Mouse (Mus musculus) CH12.LX (cell line): ENCODE results near the gene Inpp1. TPM values are rescaled to one million over a fixed set of nuclear protein-coding genes. Genes with fewer than 3 reads are reported as not detected.

ENCODE experiments used
- DNase-seq: peaks from one replicate; pipeline ENCODE4 v3.0.0-alpha.2; 2013; ENCODE audit errors: extremely low read depth
- H3K27ac ChIP-seq: 2 replicates; pipeline ENCODE4 v1.5.1; 2012; ENCODE audit warnings: low read depth, mild to moderate bottlenecking, control low read depth, moderate library complexity; ENCODE audit not compliant: insufficient read depth
- H3K27me3 ChIP-seq: replicated peaks from 2 replicates; pipeline ENCODE3; 2012; ENCODE audit warnings: inconsistent platforms
- H3K36me3 ChIP-seq, 2 experiments: replicated peaks in 1 of 2; 2 replicates each; pipeline versions ENCODE3 to v1.6.1; 2012; ENCODE audit warnings: inconsistent platforms in 1 of 2, low read length in 1 of 2, mild to moderate bottlenecking in 1 of 2, mixed read lengths in 1 of 2, moderate library complexity in 1 of 2; ENCODE audit not compliant: control insufficient read depth in 1 of 2, insufficient read depth in 1 of 2
- H3K4me1 ChIP-seq, 2 experiments: 2 replicates each; pipeline ENCODE4 v1.6.1; 2012; ENCODE audit warnings: inconsistent platforms in 1 of 2, moderate library complexity in 1 of 2; ENCODE audit not compliant: insufficient read depth in 2 of 2, control insufficient read depth in 1 of 2
- H3K4me2 ChIP-seq: 2 replicates; pipeline ENCODE4 v1.6.1; 2012; ENCODE audit warnings: low read depth, mild to moderate bottlenecking, control low read depth; ENCODE audit not compliant: poor library complexity, insufficient read depth, severe bottlenecking
- H3K4me3 ChIP-seq, 3 experiments: fragments of 150-350 bp in 1 of 3; sonication (generic) in 1 of 3; replicated peaks in 1 of 3; 2 replicates each; pipeline versions ENCODE3 to v1.5.1; 2011 to 2012; ENCODE audit warnings: low read depth in 2 of 3, low read length in 2 of 3, mild to moderate bottlenecking in 2 of 3, moderate library complexity in 2 of 3, control low read depth in 1 of 3, improper control_type of control experiment in 1 of 3, inconsistent platforms in 1 of 3, mixed read lengths in 1 of 3; ENCODE audit not compliant: poor library complexity in 1 of 3
- H3K79me2 ChIP-seq: replicated peaks from 2 replicates; pipeline ENCODE4 v1.6.1; 2012; ENCODE audit warnings: mild to moderate bottlenecking, moderate library complexity; ENCODE audit not compliant: control insufficient read depth, poor library complexity, insufficient read depth, severe bottlenecking; ENCODE audit errors: extremely low read depth
- H3K9ac ChIP-seq: 2 replicates; pipeline ENCODE4 v1.6.1; 2012; ENCODE audit warnings: low read depth, mild to moderate bottlenecking, control low read depth, moderate library complexity; ENCODE audit not compliant: insufficient read depth
- H3K9me3 ChIP-seq: replicated peaks from 2 replicates; pipeline ENCODE3; 2012; ENCODE audit warnings: low read length, inconsistent platforms, mixed read lengths
- BHLHE40 ChIP-seq: IDR thresholded peaks from 2 replicates; pipeline ENCODE4 v1.6.1; 2011; ENCODE audit warnings: mild to moderate bottlenecking, low read depth, low read length, improper control_type of control experiment
- CHD1 ChIP-seq: IDR thresholded peaks from 2 replicates; pipeline ENCODE4 v1.6.1; 2012; ENCODE audit warnings: low read depth, low read length, improper control_type of control experiment, inconsistent platforms
- GABPA ChIP-seq: IDR thresholded peaks from 2 replicates; pipeline ENCODE4 v1.6.1; 2012; ENCODE audit warnings: low read depth, low read length, improper control_type of control experiment, inconsistent platforms; ENCODE audit not compliant: insufficient replicate concordance
- JUND ChIP-seq: conservative IDR thresholded peaks from 2 replicates; pipeline ENCODE4 v1.6.1; 2011; ENCODE audit warnings: low read depth, low read length, improper control_type of control experiment
- KAT2A ChIP-seq: IDR thresholded peaks from 2 replicates; pipeline ENCODE4 v1.6.1; 2012; ENCODE audit warnings: low read length, improper control_type of control experiment, inconsistent platforms; ENCODE audit not compliant: insufficient replicate concordance
- MEF2A ChIP-seq: IDR thresholded peaks from 2 replicates; pipeline ENCODE4 v1.6.1; 2014; ENCODE audit warnings: low read depth, mild to moderate bottlenecking, inconsistent platforms, low read length, improper control_type of control experiment, borderline replicate concordance
- NELFE ChIP-seq: IDR thresholded peaks from 2 replicates; pipeline ENCODE4 v1.6.1; 2011; ENCODE audit warnings: low read depth, low read length, improper control_type of control experiment
- NRF1 ChIP-seq: IDR thresholded peaks from 2 replicates; pipeline ENCODE4 v1.6.1; 2014; ENCODE audit warnings: low read depth, mild to moderate bottlenecking, inconsistent platforms, low read length, improper control_type of control experiment, moderate library complexity
- PAX5 ChIP-seq: IDR thresholded peaks from 2 replicates; pipeline ENCODE4 v1.6.1; 2012; ENCODE audit warnings: low read length, inconsistent platforms, mixed read lengths
- POLR2A ChIP-seq: IDR thresholded peaks from 2 replicates; pipeline ENCODE4 v1.6.1; 2011; ENCODE audit warnings: low read depth, mild to moderate bottlenecking, improper control_type of control experiment, low read length
- POLR2AphosphoS2 ChIP-seq: IDR thresholded peaks from 2 replicates; pipeline ENCODE4 v1.6.1; 2011; ENCODE audit warnings: low read depth, low read length, improper control_type of control experiment
- RAD21 ChIP-seq: IDR thresholded peaks from 2 replicates; pipeline ENCODE4 v1.6.1; 2011; ENCODE audit warnings: low read depth, mild to moderate bottlenecking, low read length, improper control_type of control experiment, moderate library complexity
- SIN3A ChIP-seq: IDR thresholded peaks from 2 replicates; pipeline ENCODE4 v1.6.1; 2012; ENCODE audit warnings: low read length, improper control_type of control experiment, inconsistent platforms
- TBP ChIP-seq: conservative IDR thresholded peaks from 2 replicates; pipeline ENCODE4 v1.6.1; 2011; ENCODE audit warnings: low read depth, low read length, improper control_type of control experiment
- UBTF ChIP-seq: IDR thresholded peaks from 2 replicates; pipeline ENCODE4 v1.6.1; 2012; ENCODE audit warnings: low read depth, mild to moderate bottlenecking, inconsistent platforms, low read length, improper control_type of control experiment, moderate library complexity
- USF2 ChIP-seq: conservative IDR thresholded peaks from 2 replicates; pipeline ENCODE4 v1.6.1; 2011; ENCODE audit warnings: low read depth, low read length, improper control_type of control experiment
- dilution Hi-C: fragments of 300-500 bp; cut with MboI; formaldehyde crosslinking; loops from 2 replicates; pipeline ENCODE4 v1.14.3; 2020; ENCODE audit warnings: low sequenced_read_pairs; ENCODE audit not compliant: extremely low pct_unique_long_range_greater_than_20kb, extremely low pct_ligation_motif_present
- in situ Hi-C: fragments of 300-500 bp; cut with MboI; formaldehyde crosslinking; loops from 3 replicates; pipeline ENCODE4 v1.14.3; 2019; ENCODE audit warnings: low sequenced_read_pairs, low pct_ligation_motif_present, low pct_unique_long_range_greater_than_20kb, mixed read lengths
- polyA plus RNA-seq: library from polyadenylated mRNA; unstranded; fragments of >175 nt; gene quantifications from 2 replicates; pipeline ENCODE4 v1.2.1, GENCODE M21; 2012; ENCODE audit warnings: low read depth; ENCODE audit not compliant: insufficient read length
- total RNA-seq, 2 experiments: library from RNA; depleted of rRNA; stranded (reverse); fragments of 300-350 nt in 1 of 2; fragments of >200 nt in 1 of 2; gene quantifications; 2 replicates each; pipeline ENCODE4 v1.2.3; 2012 to 2014

The Inpp1 gene
- total and polyA plus RNA-seq, 3 experiments, result 9.2 to 14.8 (median 10.0) TPM

DNA sequence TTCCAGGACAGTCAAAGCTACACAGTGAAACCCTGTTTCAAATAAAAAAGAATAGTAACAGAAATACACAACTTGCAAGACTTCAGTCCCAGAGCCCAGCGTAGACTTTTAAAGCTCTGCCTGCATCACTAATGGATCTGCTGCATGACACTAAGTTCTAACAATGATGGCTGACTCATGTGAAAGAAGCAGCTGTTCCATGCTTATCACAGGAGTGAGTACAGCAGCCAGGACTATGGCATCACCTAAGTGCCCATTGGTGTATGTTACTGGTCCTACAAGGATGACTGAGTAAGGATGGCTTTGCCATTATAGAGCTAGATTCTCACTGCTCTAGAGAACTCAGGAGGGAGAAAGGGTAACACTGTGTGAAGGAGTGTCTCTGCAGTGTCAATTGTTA, 30.2 kb downstream of the Inpp1 start:
- no peaks in the 10 kb centered on the region for H3K4me1 ChIP-seq
- in situ Hi-C loops (no loop called here), dilution Hi-C loops (no loop called here)
- TF ChIP-seq GABPA, result no peak
- no peak for TF ChIP-seq BHLHE40
- no peak for TF ChIP-seq CHD1
- TF ChIP-seq NRF1, result no peak
- TF ChIP-seq NELFE, result no peak
- H3K79me2 ChIP-seq, result no peaks in the 10 kb centered on the region
- DNase-seq, result no peak
- H3K4me2 ChIP-seq, result no peak overlapping the region
- no peaks in the 10 kb centered on the region for H3K27me3 ChIP-seq
- H3K9ac ChIP-seq, result no peak overlapping the region
- H3K27ac ChIP-seq, result no peak overlapping the region
- no peaks in the 10 kb centered on the region for H3K9me3 ChIP-seq
- peaks cover 12 to 46% of the 10 kb centered on the region in 2 experiments for H3K36me3 ChIP-seq
- H3K4me3 ChIP-seq, result no peak overlapping the region

DNA sequence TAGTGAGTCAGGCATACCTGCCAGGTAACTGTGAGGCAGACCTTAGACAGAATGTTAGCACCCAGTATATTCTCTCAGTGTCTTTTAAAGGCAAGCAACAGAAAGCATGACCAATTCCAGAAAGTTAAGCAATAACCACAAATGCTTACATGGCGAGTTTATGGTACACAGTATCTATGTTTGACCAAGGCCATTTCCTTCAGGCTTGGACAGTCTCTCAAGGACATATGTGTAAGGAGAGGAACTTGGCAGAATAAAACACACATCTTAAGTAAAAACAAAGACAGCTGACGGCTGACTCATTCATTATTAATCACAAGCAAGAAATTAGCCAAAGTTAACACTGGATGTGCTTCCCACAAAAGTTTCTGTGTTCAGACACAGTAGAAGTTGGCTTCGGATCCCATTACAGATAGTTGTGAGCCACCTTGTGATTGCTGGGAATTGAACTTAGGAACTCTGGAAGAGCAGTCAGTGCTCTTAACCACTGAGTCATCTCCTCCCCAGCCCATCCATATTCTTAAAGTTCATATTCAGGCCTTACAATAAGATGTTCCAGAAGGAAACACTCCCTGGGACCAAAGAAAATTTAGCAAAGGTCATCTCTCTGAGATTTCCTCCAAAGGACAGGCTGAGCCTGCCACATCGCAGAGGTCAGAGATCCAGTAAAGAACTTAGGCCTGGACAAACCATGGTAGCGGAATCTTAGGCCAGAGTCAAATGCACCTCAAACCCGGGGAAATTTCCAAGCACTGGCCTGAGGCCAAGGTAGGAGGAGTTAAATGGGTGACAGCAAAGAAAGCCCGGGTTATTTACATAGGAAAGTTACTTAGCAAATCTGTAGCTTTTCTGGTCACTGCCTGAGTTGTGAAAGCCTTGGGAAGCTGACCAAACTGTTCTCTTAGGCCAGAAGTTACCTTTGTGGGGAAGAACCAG, 52.0 kb downstream of the Inpp1 start:
- peaks cover 3 to 22% of the 10 kb centered on the region in 2 experiments; a peak in 3 of 4 replicates for H3K4me1 ChIP-seq
- dilution Hi-C loops, result no loop called here
- no peaks in the 10 kb centered on the region for H3K9me3 ChIP-seq
- no peaks in the 10 kb centered on the region for H3K27me3 ChIP-seq
- DNase-seq, result no peak
- no peak overlapping the region for H3K4me3 ChIP-seq
- H3K27ac ChIP-seq, result no peak overlapping the region
- TF ChIP-seq GABPA (no peak), POLR2AphosphoS2 (no peak), RAD21 (no peak), KAT2A (no peak), POLR2A (no peak), UBTF (no peak), MEF2A (no peak), JUND (no peak), USF2 (no peak), SIN3A (no peak), PAX5 (no peak), TBP (no peak)
- H3K4me2 ChIP-seq, result no peak overlapping the region
- no peak overlapping the region for H3K9ac ChIP-seq
- in situ Hi-C loops, result no loop called here
- H3K36me3 ChIP-seq, result no peaks in the 10 kb centered on the region
- no peaks in the 10 kb centered on the region for H3K79me2 ChIP-seq
